Mouse (Mus musculus): Measurements from ENCODE around the gene E030025P04Rik.

DNA sequence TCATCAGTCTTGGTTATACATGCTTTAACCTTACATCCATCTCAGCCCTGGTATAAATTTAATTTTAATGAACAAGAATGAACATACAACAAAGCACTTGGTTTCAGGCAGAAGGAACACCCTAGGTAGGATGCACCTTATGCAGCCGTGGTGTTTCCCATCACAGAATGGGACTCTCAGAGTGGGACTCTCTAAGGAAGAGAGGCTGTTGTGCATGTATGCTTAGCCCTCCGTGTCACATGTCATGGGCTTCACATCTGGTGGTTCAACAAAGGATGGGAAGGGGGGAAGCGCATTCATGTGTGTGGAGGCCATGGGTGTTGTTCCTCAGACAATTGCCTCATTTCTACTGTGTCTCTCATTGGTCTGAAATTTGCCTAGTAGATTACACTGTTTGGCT lies 40.8 kb downstream of the E030025P04Rik start:
- TF ChIP-seq CTCF (IDR thresholded peaks at IDR 0.05; ENCODE audit: low read depth, low read length): no peak
- no peak for TF ChIP-seq POLR2A (IDR thresholded peaks at IDR 0.05; ENCODE audit: extremely low read depth, insufficient read depth, low read length)

All from liver, adult 2 months (tissue).